Mouse (Mus musculus) myocyte (in vitro differentiated cells): ENCODE data around the gene Cd5. TPM values are rescaled to one million over a fixed set of nuclear protein-coding genes. Genes with fewer than 3 reads are reported as not detected.
A peak's percentile ranks its signal among the peaks of the same experiment; 100 is the strongest.

Experiments
- H3K27me3 ChIP-seq: one replicate; pipeline ENCODE4 v1.6.1; 2011; ENCODE audit not compliant: control insufficient read depth, insufficient read depth, insufficient read length
- H3K36me3 ChIP-seq: one replicate; pipeline ENCODE4 v1.6.1; 2011; ENCODE audit not compliant: control insufficient read depth, insufficient read depth
- H3K4me2 ChIP-seq: one replicate; pipeline ENCODE4 v1.6.1; 2011; ENCODE audit warnings: low read depth, control low read depth
- H3K4me3 ChIP-seq: one replicate; pipeline ENCODE4 v1.5.1; 2011; ENCODE audit warnings: mild to moderate bottlenecking, control low read depth, moderate library complexity
- H3K79me2 ChIP-seq: one replicate; pipeline ENCODE4 v1.6.1; 2011; ENCODE audit not compliant: control insufficient read depth, insufficient read depth
- H3ac ChIP-seq: one replicate; pipeline ENCODE4 v1.6.1; 2011; ENCODE audit not compliant: control insufficient read depth, insufficient read length
- CEBPB ChIP-seq: IDR thresholded peaks from 2 replicates; pipeline ENCODE4 v1.6.1; 2011; ENCODE audit warnings: mild to moderate bottlenecking, moderate library complexity; ENCODE audit not compliant: poor library complexity, insufficient read depth, severe bottlenecking
- E2F4 ChIP-seq: IDR thresholded peaks from one replicate; pipeline ENCODE4 v1.6.1; 2011; ENCODE audit warnings: mild to moderate bottlenecking, control low read depth, moderate library complexity; ENCODE audit not compliant: insufficient read depth
- MAX ChIP-seq: IDR thresholded peaks from one replicate; pipeline ENCODE4 v1.6.1; 2011; ENCODE audit warnings: low read depth, mild to moderate bottlenecking, control low read depth
- MYOD1 ChIP-seq, 3 experiments: IDR thresholded peaks; one replicate each; pipeline ENCODE4 v1.6.1; 2011; ENCODE audit warnings: control low read depth in 2 of 3, low read depth in 2 of 3, mild to moderate bottlenecking in 2 of 3, moderate library complexity in 1 of 3; ENCODE audit not compliant: insufficient read length in 2 of 3, control insufficient read depth in 1 of 3
- MYOG ChIP-seq, 3 experiments: IDR thresholded peaks; one replicate each; pipeline ENCODE4 v1.6.1; 2011; ENCODE audit warnings: control low read depth in 2 of 3, low read depth in 2 of 3, mild to moderate bottlenecking in 2 of 3; ENCODE audit not compliant: insufficient read length in 2 of 3, control insufficient read depth in 1 of 3, insufficient read depth in 1 of 3
- POLR2A ChIP-seq: IDR thresholded peaks from one replicate; pipeline ENCODE4 v1.6.1; 2011; ENCODE audit warnings: low read depth, mild to moderate bottlenecking, control low read depth, moderate library complexity; ENCODE audit not compliant: insufficient read length
- POLR2AphosphoS2 ChIP-seq: IDR thresholded peaks from one replicate; pipeline ENCODE4 v1.6.1; 2011; ENCODE audit warnings: low read depth, control low read depth; ENCODE audit not compliant: insufficient read length
- REST ChIP-seq: IDR thresholded peaks from one replicate; pipeline ENCODE4 v1.6.1; 2011; ENCODE audit warnings: mild to moderate bottlenecking, control low read depth, moderate library complexity; ENCODE audit not compliant: insufficient read depth, insufficient read length
- SRF ChIP-seq: IDR thresholded peaks from one replicate; pipeline ENCODE4 v1.6.1; 2011; ENCODE audit warnings: low read depth; ENCODE audit not compliant: control insufficient read depth, insufficient read length
- TCF12 ChIP-seq: IDR thresholded peaks from one replicate; pipeline ENCODE4 v1.6.1; 2011; ENCODE audit warnings: mild to moderate bottlenecking, control low read depth; ENCODE audit not compliant: poor library complexity, insufficient read depth, severe bottlenecking
- TCF3 ChIP-seq: IDR thresholded peaks from one replicate; pipeline ENCODE4 v1.6.1; 2011; ENCODE audit warnings: low read depth, control low read depth; ENCODE audit not compliant: insufficient read length
- USF1 ChIP-seq: IDR thresholded peaks from one replicate; pipeline ENCODE4 v1.6.1; 2011; ENCODE audit warnings: low read depth, mild to moderate bottlenecking, control low read depth, moderate library complexity
- polyA plus RNA-seq: library from polyadenylated mRNA; unstranded; fragments of >200 nt; fragmentation: generic; extraction: Trizol; gene quantifications from one replicate; pipeline ENCODE4 v1.2.1, GENCODE M21; 2012; ENCODE audit warnings: missing spikeins

The Cd5 gene
- polyA plus RNA-seq, 1 experiment = not detected

DNA sequence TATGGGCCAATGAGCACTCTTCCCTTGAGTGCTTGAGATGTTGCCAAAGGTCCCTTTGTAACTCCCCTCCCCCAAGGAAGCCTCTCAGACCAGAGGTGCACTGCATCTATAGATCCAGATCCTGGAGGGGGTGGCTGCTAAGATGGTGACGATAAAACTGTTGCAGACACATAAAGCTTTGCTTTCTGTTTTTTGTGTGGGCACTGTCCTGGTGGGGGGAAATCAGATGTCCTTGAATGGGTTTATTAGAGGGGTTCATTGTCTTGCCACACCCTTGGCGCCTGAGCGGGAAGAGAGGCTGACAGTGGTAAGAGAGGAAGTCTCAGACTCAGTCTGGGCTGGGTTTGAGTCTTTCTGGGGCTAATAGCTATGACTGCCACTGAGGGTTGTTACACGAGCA is 44.4 kb upstream of the Cd5 start:
- no peaks in the 10 kb centered on the region for H3K27me3 ChIP-seq
- H3K4me3 ChIP-seq = no peak overlapping the region

DNA sequence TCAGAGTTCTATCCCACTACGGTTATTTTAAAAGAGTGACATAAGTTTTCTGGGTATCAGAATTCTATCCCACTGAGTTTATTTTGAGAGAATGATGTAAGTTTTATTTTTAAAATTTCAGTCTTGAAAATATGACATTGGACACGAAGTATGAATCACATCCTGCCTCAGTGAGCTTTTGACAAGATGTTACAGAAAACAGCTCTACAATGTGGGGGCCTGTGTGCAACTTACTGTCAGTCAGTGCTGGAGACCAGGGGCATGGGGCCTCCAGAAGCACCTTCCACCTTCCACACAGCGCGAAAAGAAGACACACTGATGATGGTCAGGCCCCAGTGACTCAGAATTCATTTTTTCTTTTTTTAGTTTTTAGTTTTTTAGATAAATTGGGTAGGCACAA is 42.8 kb upstream of the Cd5 start:
- no peak overlapping the region for H3ac ChIP-seq
- no peaks in the 10 kb centered on the region for H3K27me3 ChIP-seq
- TF ChIP-seq TCF3 (no peak), E2F4 (no peak), POLR2A (no peak), REST (no peak), POLR2AphosphoS2 (no peak), SRF (no peak), TCF12 (no peak), MYOG (IDR thresholded peaks at IDR 0.05; ENCODE audit: control insufficient read depth in 1 of 3, insufficient read depth in 1 of 3, insufficient read length in 2 of 3, low read depth in 2 of 3) (no peak), MYOD1 (IDR thresholded peaks at IDR 0.05; ENCODE audit: control insufficient read depth in 1 of 3, insufficient read length in 2 of 3, low read depth in 2 of 3) (no peak), MAX (no peak), CEBPB (no peak), USF1 (no peak)
- no peak overlapping the region for H3K4me3 ChIP-seq
- peak overlapping the region; percentile 46 for H3K4me2 ChIP-seq
- H3K79me2 ChIP-seq = no peaks in the 10 kb centered on the region
- no peaks in the 10 kb centered on the region for H3K36me3 ChIP-seq

More for the DNA sequence above, 44.4 kb upstream of the Cd5 start:
- Histone ChIP-seq H3K36me3 (no peaks in the 10 kb centered on the region), H3K79me2 (no peaks in the 10 kb centered on the region), H3K4me2 (no peak overlapping the region), H3ac (no peak overlapping the region)
- no peak for TF ChIP-seq MAX
- no peak for TF ChIP-seq MYOG (IDR thresholded peaks at IDR 0.05; ENCODE audit: control insufficient read depth in 1 of 3, insufficient read depth in 1 of 3, insufficient read length in 2 of 3, low read depth in 2 of 3)
- no peak for TF ChIP-seq POLR2AphosphoS2
- no peak for TF ChIP-seq CEBPB
- TF ChIP-seq MYOD1 (IDR thresholded peaks at IDR 0.05; ENCODE audit: control insufficient read depth in 1 of 3, insufficient read length in 2 of 3, low read depth in 2 of 3) = no peak

DNA sequence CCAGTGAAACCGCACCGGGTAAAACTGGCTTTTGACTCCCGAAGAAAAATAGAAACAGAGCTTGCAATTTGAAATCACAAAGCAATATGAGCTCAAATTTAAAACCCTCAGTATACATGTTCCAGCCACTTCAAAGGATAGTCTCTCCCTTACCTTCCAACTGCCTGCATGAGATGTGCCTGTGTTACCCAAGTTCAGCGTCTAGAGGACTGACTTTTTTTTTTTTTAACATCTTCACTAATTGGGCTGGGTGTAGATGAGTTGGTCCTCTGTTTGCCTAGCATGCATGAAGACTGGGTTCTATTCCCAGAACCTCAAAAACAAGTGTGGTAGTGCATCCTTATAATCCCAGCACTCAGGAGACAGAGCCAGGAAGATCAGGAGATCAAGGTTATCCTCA is 38.1 kb upstream of the Cd5 start:
- Histone ChIP-seq H3K4me2 (no peak overlapping the region), H3K79me2 (no peaks in the 10 kb centered on the region), H3K4me3 (no peak overlapping the region), H3ac (no peak overlapping the region), H3K27me3 (no peaks in the 10 kb centered on the region), H3K36me3 (no peaks in the 10 kb centered on the region)
- no peak for TF ChIP-seq E2F4
- TF ChIP-seq POLR2AphosphoS2 = no peak
- TF ChIP-seq SRF = no peak

DNA sequence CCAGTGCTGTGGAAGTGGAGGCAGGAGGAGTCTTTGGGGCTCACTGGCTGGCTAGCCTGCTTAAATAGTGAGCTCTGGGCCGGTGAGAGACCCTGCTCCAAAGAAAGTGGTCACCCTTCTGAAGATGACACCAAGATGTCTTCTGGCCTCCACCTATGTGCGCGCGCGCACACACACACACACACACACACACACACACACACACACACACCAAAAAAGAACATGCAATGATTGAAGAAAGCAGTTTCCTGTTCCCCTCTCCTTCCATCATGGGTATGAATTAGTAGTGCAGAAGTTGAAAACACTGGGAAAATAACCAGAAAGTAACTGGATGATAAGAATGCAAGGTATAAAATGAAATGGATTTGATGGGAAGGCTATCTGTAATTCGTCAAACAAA is 35.3 kb upstream of the Cd5 start:
- TF ChIP-seq POLR2AphosphoS2 (no peak), MYOG (IDR thresholded peaks at IDR 0.05; ENCODE audit: control insufficient read depth in 1 of 3, insufficient read depth in 1 of 3, insufficient read length in 2 of 3, low read depth in 2 of 3) (no peak), CEBPB (no peak), USF1 (no peak), MAX (no peak)
- Histone ChIP-seq H3K4me2 (no peak overlapping the region), H3K27me3 (no peaks in the 10 kb centered on the region), H3K4me3 (no peak overlapping the region), H3K36me3 (no peaks in the 10 kb centered on the region), H3ac (no peak overlapping the region), H3K79me2 (no peaks in the 10 kb centered on the region)

DNA sequence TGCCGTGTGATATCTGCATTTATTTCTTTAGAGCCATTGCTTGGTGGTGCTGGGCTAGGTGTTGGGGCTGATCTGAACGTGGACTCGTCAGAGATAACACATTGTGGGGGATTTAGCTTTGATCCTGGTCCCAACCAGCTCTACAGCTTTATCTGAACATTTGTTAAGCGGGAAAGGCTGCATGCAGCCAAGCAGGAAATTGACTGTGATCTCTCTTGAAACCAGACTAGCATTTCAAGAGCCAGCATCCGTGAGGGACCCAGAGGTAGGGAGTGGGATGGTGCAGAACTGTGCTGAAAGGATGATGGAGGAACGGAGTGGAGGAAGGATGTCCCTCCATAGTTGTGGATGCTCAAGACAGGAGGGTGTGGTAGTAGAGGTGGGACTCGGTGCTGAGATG is 34.6 kb upstream of the Cd5 start:
- Histone ChIP-seq H3K4me3 (no peak overlapping the region), H3K4me2 (no peak overlapping the region), H3K27me3 (no peaks in the 10 kb centered on the region), H3ac (no peak overlapping the region), H3K79me2 (no peaks in the 10 kb centered on the region), H3K36me3 (no peaks in the 10 kb centered on the region)
- TF ChIP-seq E2F4 (no peak), MYOD1 (IDR thresholded peaks at IDR 0.05; ENCODE audit: control insufficient read depth in 1 of 3, insufficient read length in 2 of 3, low read depth in 2 of 3) (no peak), USF1 (no peak), POLR2A (no peak), TCF12 (no peak), SRF (no peak), MYOG (IDR thresholded peaks at IDR 0.05; ENCODE audit: control insufficient read depth in 1 of 3, insufficient read depth in 1 of 3, insufficient read length in 2 of 3, low read depth in 2 of 3) (no peak), POLR2AphosphoS2 (no peak), REST (no peak)

DNA sequence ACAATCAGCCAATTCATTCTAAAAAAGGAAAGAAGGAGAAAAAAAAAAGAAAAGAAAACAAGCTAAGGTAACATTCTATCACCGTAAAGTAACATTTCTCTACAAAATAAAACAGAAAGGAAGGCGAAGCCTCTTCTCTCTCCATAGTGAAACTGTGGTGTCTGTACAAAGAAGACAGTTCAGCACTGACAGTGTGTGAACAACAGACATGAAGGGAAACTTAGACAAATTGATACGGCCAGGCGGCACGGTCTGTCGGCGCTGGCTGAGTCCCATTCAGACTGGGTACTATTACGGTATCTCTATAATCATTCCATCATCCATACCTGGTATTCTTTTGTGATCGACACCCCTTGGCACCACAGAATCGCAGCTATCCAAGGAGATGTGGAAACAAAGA is 34.1 kb upstream of the Cd5 start:
- no peak overlapping the region for H3K4me3 ChIP-seq
- H3K27me3 ChIP-seq = no peaks in the 10 kb centered on the region
- H3K36me3 ChIP-seq = no peaks in the 10 kb centered on the region
- no peaks in the 10 kb centered on the region for H3K79me2 ChIP-seq
- no peak overlapping the region for H3K4me2 ChIP-seq
- no peak overlapping the region for H3ac ChIP-seq
- TF ChIP-seq TCF12 (no peak), POLR2A (no peak)
